Mouse (Mus musculus) embryonic facial prominence, embryonic 14.5 days (tissue): Measurements from ENCODE around the gene Ulk4. TPM values are rescaled to one million over a fixed set of nuclear protein-coding genes. Genes with fewer than 3 reads are reported as not detected.
"Not testable (repeated sequence)": the region's sequence is repeated elsewhere in the genome, so short reads cannot be mapped to it uniquely, and the experiment has no call there.

Source experiments
- ATAC-seq: fragments of 200-750 bp; cut with Nextera tagmentation; 2 replicates; pipeline ENCODE4 v1.8.0; 2017; ENCODE audit warnings: low read depth, moderate number of reproducible peaks, moderate TSS enrichment
- DNase-seq: peaks from one replicate; pipeline ENCODE4 v3.0.0-alpha.2; 2015; ENCODE audit warnings: low spot score
- H3K27ac ChIP-seq: fragments of 300-500 bp; sonication (generic); replicated peaks from 2 replicates; pipeline ENCODE4 v1.5.1; 2014; ENCODE audit warnings: low read depth, mild to moderate bottlenecking, low read length, moderate library complexity
- H3K27me3 ChIP-seq: fragments of 300-500 bp; sonication (generic); replicated peaks from 2 replicates; pipeline ENCODE4 v1.6.1; 2014; ENCODE audit warnings: low read length; ENCODE audit not compliant: control insufficient read depth, insufficient read depth
- H3K36me3 ChIP-seq: fragments of 300-500 bp; sonication (generic); 2 replicates; pipeline ENCODE4 v1.6.1; 2014; ENCODE audit warnings: low read length, mixed read lengths; ENCODE audit not compliant: control insufficient read depth, insufficient read depth
- H3K4me1 ChIP-seq: fragments of 300-500 bp; sonication (generic); 2 replicates; pipeline ENCODE4 v1.6.1; 2014; ENCODE audit warnings: antibody characterized with exemption, low read length; ENCODE audit not compliant: control insufficient read depth, insufficient read depth
- H3K4me2 ChIP-seq: fragments of 300-500 bp; sonication (generic); 2 replicates; pipeline ENCODE4 v1.6.1; 2014; ENCODE audit warnings: low read depth, mild to moderate bottlenecking, low read length, moderate library complexity, mixed read lengths
- H3K4me3 ChIP-seq: fragments of 300-500 bp; sonication (generic); 2 replicates; pipeline ENCODE4 v1.5.1; 2014; ENCODE audit warnings: low read depth, mild to moderate bottlenecking, low read length
- H3K9ac ChIP-seq: fragments of 300-500 bp; sonication (generic); 2 replicates; pipeline ENCODE4 v1.6.1; 2014; ENCODE audit warnings: low read depth, mild to moderate bottlenecking, low read length, moderate library complexity, mixed read lengths
- H3K9me3 ChIP-seq: fragments of 300-500 bp; sonication (generic); 2 replicates; pipeline ENCODE4 v1.6.1; 2016; ENCODE audit warnings: low read length; ENCODE audit not compliant: control insufficient read depth
- WGBS: fragments of 180-500 bp; shearing (Covaris S2); extraction: QIAGEN DNeasy Blood & Tissue Kit; methylation state at CpG from one replicate; pipeline ENCODE4 v1.1.7; 2014; 5-methylcytosine and 5-hydroxymethylcytosine counted together
- polyA plus RNA-seq: library from polyadenylated mRNA; unstranded; fragments of >200 nt; fragmentation: Nextera tagmentation; extraction: Ambion mirVana; gene quantifications from 2 replicates; pipeline ENCODE4 v1.2.1, GENCODE M21; 2014

Ulk4 gene
- polyA plus RNA-seq, 1 experiment from 2014 or later: 136 TPM

- H3K4me3 ChIP-seq: no peak overlapping the region
- no peak for DNase-seq
- peaks cover 3% of the 10 kb centered on the region; the same call in 1 of the 2 replicates for H3K9me3 ChIP-seq
- no peak overlapping the region for H3K27ac ChIP-seq
- no peak for ATAC-seq
- no peak overlapping the region for H3K4me2 ChIP-seq
- 89% methylated on average over 1 of the region's 1 CpGs for WGBS
- H3K27me3 ChIP-seq: no peaks in the 10 kb centered on the region
- H3K36me3 ChIP-seq: 0 out of 2 replicates have a peak, but pooled peaks cover 1% of the 10 kb centered on the region
- no peak overlapping the region for H3K9ac ChIP-seq
- no peaks in the 10 kb centered on the region for H3K4me1 ChIP-seq
These were observed 73.3 kb downstream of the Ulk4 start for GRCm38 (mm10) chr9:121203686-121204085.

DNA sequence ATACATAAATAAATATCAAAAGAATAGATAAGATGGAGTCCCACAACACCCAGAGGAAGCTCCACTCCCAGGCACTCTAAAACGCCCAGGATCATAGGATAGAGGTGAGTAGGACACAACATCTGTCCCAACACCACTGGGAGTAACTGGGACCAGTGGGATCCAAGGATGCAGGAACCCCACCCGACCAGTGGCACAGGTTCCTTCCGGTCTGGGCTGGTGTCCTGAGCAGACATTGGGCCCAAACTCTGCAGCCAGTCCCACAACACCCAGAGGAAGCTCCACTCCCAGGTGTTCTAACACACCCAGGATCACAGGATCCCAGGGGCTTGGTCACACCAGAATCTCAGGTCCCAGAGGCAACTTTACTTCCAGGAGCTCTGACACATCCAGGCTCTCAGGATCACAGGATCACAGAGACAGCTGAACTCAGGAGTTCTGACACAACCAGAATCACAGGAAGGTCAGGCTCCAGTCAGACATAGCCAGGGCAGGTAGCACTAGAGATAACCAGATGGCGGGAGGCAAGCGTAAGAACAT lies 77.8 kb downstream of the Ulk4 start:
- H3K27ac ChIP-seq, ATAC-seq, H3K36me3 ChIP-seq, H3K4me2 ChIP-seq, H3K9ac ChIP-seq, H3K4me1 ChIP-seq, DNase-seq, H3K27me3 ChIP-seq, H3K4me3 ChIP-seq: not testable (repeated sequence)
- 81% methylated on average over 5 of the region's 5 CpGs for WGBS
- peaks cover 13% of the 10 kb centered on the region for H3K9me3 ChIP-seq

GRCm38 (mm10) chr9:121196473-121196872 lies 80.5 kb downstream of the Ulk4 start:
- H3K36me3 ChIP-seq: peaks cover 5% of the 10 kb centered on the region; the same call in 1 of the 2 replicates
- DNase-seq (no peak), ATAC-seq (no peak)
- H3K4me1 ChIP-seq: no peaks in the 10 kb centered on the region
- no peak overlapping the region for H3K4me3 ChIP-seq
- H3K27ac ChIP-seq: no peak overlapping the region
- H3K27me3 ChIP-seq: no peaks in the 10 kb centered on the region
- H3K9ac ChIP-seq: no peak overlapping the region
- peaks cover 35% of the 10 kb centered on the region for H3K9me3 ChIP-seq
- no peak overlapping the region for H3K4me2 ChIP-seq
- 91% methylated on average over 9 of the region's 9 CpGs for WGBS

GRCm38 (mm10) chr9:121195106-121195505 lies 81.9 kb downstream of the Ulk4 start:
- no peaks in the 10 kb centered on the region for H3K4me1 ChIP-seq
- H3K27me3 ChIP-seq: no peaks in the 10 kb centered on the region
- H3K36me3 ChIP-seq: peaks cover 5% of the 10 kb centered on the region; the same call in 1 of the 2 replicates
- H3K4me2 ChIP-seq: no peak overlapping the region
- H3K9ac ChIP-seq: no peak overlapping the region
- WGBS: 100% methylated on average over 3 of the region's 4 CpGs
- peaks cover 35% of the 10 kb centered on the region for H3K9me3 ChIP-seq
- DNase-seq (no peak), ATAC-seq (no peak)
- no peak overlapping the region for H3K27ac ChIP-seq
- H3K4me3 ChIP-seq: no peak overlapping the region

DNA sequence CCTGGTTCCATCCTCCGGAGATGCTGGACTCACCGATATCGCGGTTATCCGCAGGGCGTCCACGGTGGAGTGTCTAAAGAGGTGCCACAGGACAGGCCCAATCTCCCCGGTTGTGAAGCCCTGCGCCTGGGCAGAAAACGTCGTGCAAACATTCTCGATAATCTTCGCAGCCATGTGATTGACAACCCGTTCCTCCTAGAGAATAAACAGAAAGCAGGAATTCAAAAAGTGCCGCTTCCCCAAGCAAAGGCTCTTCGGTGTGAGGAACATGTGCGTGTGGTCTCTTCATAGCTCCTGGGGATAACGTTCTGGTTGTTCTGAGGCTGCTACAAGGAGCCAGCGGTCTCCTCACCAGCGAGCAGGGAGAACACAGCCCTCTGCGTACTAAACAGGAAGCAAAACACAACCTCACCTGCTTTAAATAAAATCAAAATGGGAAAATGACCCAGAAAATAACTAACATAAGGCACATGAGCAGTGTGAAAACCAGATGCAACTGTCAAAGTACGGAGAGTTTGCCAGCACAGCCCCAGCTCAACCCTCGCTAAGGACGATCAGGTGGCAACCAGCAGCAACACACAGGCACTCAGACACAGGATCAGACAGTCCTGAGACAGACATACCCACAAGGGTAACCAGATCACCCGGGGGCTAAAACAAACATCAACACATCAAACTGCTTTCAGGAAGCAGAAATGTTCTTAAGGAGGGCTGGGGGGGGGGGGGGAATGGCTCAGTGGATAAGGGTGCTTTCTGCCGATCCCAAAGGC lies 84.2 kb downstream of the Ulk4 start:
- H3K9me3 ChIP-seq: peaks cover 35% of the 10 kb centered on the region
- peaks cover 5% of the 10 kb centered on the region; the same call in 1 of the 2 replicates for H3K36me3 ChIP-seq
- WGBS: 84% methylated on average over 25 of the region's 26 CpGs
- ATAC-seq (no peak), DNase-seq (no peak)
- H3K9ac ChIP-seq: no peak overlapping the region
- H3K4me1 ChIP-seq: no peaks in the 10 kb centered on the region
- no peak overlapping the region for H3K4me2 ChIP-seq
- no peak overlapping the region for H3K4me3 ChIP-seq
- no peaks in the 10 kb centered on the region for H3K27me3 ChIP-seq
- H3K27ac ChIP-seq: no peak overlapping the region

- no peak for DNase-seq
- no peak overlapping the region for H3K4me3 ChIP-seq
- H3K36me3 ChIP-seq: peaks cover 5% of the 10 kb centered on the region; the same call in 1 of the 2 replicates
- H3K27me3 ChIP-seq: no peaks in the 10 kb centered on the region
- ATAC-seq: no peak
- no peak overlapping the region for H3K27ac ChIP-seq
- peaks cover 8% of the 10 kb centered on the region for H3K9me3 ChIP-seq
- H3K4me1 ChIP-seq: no peaks in the 10 kb centered on the region
- H3K4me2 ChIP-seq: no peak overlapping the region
- no peak overlapping the region for H3K9ac ChIP-seq
- 88% methylated on average over 8 of the region's 8 CpGs for WGBS
These were observed 89.2 kb downstream of the Ulk4 start for GRCm38 (mm10) chr9:121187811-121188210.

DNA sequence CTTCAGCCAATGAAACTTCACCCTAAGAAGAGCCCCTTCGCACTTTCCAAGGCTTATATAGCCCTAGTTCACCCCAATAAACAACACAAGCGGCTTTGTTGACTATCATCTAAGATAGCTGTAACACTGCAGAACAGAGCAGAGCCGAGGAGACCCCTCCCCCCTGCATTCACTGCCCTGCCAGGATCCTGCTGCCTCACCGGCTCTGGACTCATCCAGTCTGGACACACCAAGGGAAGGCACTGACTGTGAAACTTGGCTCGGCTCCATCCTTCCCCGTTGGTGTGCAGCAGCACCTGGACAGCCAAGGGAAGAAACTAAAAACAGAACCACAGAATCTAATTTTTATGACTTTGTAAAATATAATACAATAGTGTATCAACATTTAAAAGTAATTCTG lies 91.2 kb downstream of the Ulk4 start:
- H3K4me3 ChIP-seq: no peak overlapping the region
- H3K36me3 ChIP-seq: no peaks in the 10 kb centered on the region
- H3K4me2 ChIP-seq: no peak overlapping the region
- DNase-seq (no peak), ATAC-seq (no peak; the same call in 1 of the 2 replicates)
- no peak overlapping the region for H3K27ac ChIP-seq
- 54% methylated on average over 6 of the region's 6 CpGs for WGBS
- no peaks in the 10 kb centered on the region for H3K9me3 ChIP-seq
- H3K9ac ChIP-seq: no peak overlapping the region
- H3K27me3 ChIP-seq: no peaks in the 10 kb centered on the region
- H3K4me1 ChIP-seq: no peaks in the 10 kb centered on the region

DNA sequence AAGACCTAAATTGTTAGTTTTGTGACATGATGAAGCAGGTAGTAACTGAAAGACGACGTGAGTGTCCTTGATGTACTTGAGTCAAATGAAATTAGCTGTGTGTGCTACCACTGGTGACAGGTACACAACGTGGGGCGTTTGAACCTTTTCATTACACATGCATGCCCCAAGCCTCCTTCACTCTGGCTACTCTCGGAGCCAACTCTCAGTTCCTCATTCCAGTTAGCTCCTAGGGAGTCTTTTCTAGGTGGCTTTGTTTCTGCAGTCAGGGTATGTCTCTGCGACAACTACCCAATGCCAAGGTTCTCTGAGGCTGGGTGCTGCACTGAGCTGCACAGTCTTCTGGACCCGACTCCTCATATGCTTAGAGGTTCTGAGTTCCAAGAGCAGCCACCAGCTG lies 100.6 kb downstream of the Ulk4 start:
- no peak overlapping the region for H3K27ac ChIP-seq
- peaks cover 4% of the 10 kb centered on the region; the same call in 1 of the 2 replicates for H3K9me3 ChIP-seq
- H3K9ac ChIP-seq: no peak overlapping the region
- H3K4me1 ChIP-seq: no peaks in the 10 kb centered on the region
- 90% methylated on average over 7 of the region's 7 CpGs for WGBS
- no peaks in the 10 kb centered on the region for H3K27me3 ChIP-seq
- H3K36me3 ChIP-seq: peaks cover 7% of the 10 kb centered on the region; the same call in 1 of the 2 replicates
- H3K4me2 ChIP-seq: no peak overlapping the region
- ATAC-seq (no peak), DNase-seq (no peak)
- H3K4me3 ChIP-seq: no peak overlapping the region
